Mouse (Mus musculus) hindbrain, embryonic 11.5 days (tissue): ENCODE measurements around the gene Pcnt. TPM values are rescaled to one million over a fixed set of nuclear protein-coding genes. Genes with fewer than 3 reads are reported as not detected.

Experiments
- ATAC-seq: fragments of 200-750 bp; cut with Nextera tagmentation; 2 replicates; pipeline ENCODE4 v1.8.0; 2017; ENCODE audit warnings: mild to moderate bottlenecking, moderate TSS enrichment, moderate library complexity; ENCODE audit not compliant: low FRiP score
- DNase-seq: peaks from one replicate; pipeline ENCODE4 v3.0.0-alpha.2; 2015; ENCODE audit warnings: low spot score
- H3K27ac ChIP-seq: fragments of 300-500 bp; sonication (generic); 2 replicates; pipeline ENCODE4 v1.5.1; 2014; ENCODE audit warnings: mild to moderate bottlenecking, low read depth, low read length
- H3K27me3 ChIP-seq: fragments of 300-500 bp; sonication (generic); 2 replicates; pipeline ENCODE4 v1.6.1; 2014; ENCODE audit warnings: mild to moderate bottlenecking, low read length, moderate library complexity, mixed read lengths; ENCODE audit not compliant: control insufficient read depth, insufficient read depth
- H3K36me3 ChIP-seq: fragments of 300-500 bp; sonication (generic); 2 replicates; pipeline ENCODE4 v1.6.1; 2014; ENCODE audit warnings: mild to moderate bottlenecking, low read length, moderate library complexity, mixed read lengths; ENCODE audit not compliant: control insufficient read depth, insufficient read depth
- H3K4me1 ChIP-seq: fragments of 300-500 bp; sonication (generic); replicated peaks from 2 replicates; pipeline ENCODE4 v1.6.1; 2014; ENCODE audit warnings: low read length, mixed read lengths; ENCODE audit not compliant: control insufficient read depth, insufficient read depth
- H3K4me2 ChIP-seq: fragments of 300-500 bp; sonication (generic); replicated peaks from 2 replicates; pipeline ENCODE4 v1.6.1; 2014; ENCODE audit warnings: mild to moderate bottlenecking, low read depth, low read length
- H3K4me3 ChIP-seq: fragments of 300-500 bp; sonication (generic); 2 replicates; pipeline ENCODE4 v1.5.1; 2014; ENCODE audit warnings: low read depth, low read length
- H3K9ac ChIP-seq: fragments of 300-500 bp; sonication (generic); 2 replicates; pipeline ENCODE4 v1.6.1; 2014; ENCODE audit warnings: low read depth, low read length
- H3K9me3 ChIP-seq: fragments of 300-500 bp; sonication (generic); 2 replicates; pipeline ENCODE4 v1.6.1; 2016; ENCODE audit warnings: low read length; ENCODE audit not compliant: control insufficient read depth
- WGBS: fragments of 180-500 bp; shearing (Covaris S2); extraction: QIAGEN DNeasy Blood & Tissue Kit; methylation state at CpG from one replicate; pipeline ENCODE4 v1.1.7; 2014; 5-methylcytosine and 5-hydroxymethylcytosine counted together
- polyA plus RNA-seq: library from polyadenylated mRNA; unstranded; fragments of >200 nt; fragmentation: Nextera tagmentation; extraction: Ambion mirVana; gene quantifications from 2 replicates; pipeline ENCODE4 v1.2.1, GENCODE M21; 2014

Gene Pcnt
- polyA plus RNA-seq, 1 experiment from 2014 or later = 16.5 TPM

DNA sequence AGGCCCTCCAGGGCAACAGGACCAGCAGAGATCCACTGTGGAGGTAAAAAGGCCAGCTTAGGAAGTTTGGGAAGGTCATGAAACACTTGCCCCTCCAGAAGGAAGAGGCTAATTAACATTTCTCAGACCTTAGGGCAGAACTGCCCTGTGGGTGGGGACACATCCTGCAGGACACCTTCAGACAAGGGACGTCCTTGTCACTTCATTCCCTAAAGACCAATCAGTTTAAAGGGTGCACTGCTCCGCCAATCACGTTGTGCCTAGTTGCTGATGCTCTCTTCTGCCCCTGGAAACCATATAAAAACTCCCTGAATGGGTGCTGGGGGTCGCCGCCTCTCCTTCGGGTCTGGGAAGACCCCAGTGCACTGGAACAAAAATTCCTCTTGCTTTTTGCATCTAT is 20.1 kb upstream of the Pcnt start:
- Histone ChIP-seq H3K4me2 (no peak overlapping the region), H3K9ac (no peak overlapping the region), H3K4me3 (no peak overlapping the region), H3K9me3 (no peaks in the 10 kb centered on the region), H3K4me1 (no peaks in the 10 kb centered on the region), H3K36me3 (no peaks in the 10 kb centered on the region), H3K27ac (no peak overlapping the region), H3K27me3 (no peaks in the 10 kb centered on the region)
- WGBS = 93% methylated on average over 6 of the region's 6 CpGs
- no peak for DNase-seq
- ATAC-seq = no peak

DNA sequence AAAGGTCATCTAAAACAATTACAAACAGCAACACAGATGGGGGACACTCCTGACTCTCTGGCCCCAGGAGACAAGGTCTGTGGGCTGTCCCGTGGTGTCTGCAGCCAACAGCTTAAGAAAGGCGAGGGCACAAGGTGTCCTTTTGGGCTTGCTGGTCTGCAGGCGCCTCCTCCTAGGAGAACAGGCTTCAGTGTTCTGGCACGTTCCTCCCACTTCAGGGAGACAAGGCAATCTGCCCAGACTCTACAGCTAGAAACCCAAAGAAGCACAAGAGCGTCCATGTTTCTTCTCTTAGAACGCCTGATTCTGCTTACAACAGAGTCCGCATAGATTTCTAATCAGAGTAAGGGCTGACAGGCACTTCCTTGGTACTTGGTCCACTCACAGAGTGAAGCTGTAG is 19.7 kb upstream of the Pcnt start:
- H3K9ac ChIP-seq = no peak overlapping the region
- H3K4me1 ChIP-seq = no peaks in the 10 kb centered on the region
- no peaks in the 10 kb centered on the region for H3K9me3 ChIP-seq
- no peak for ATAC-seq
- H3K4me3 ChIP-seq = no peak overlapping the region
- H3K27me3 ChIP-seq = no peaks in the 10 kb centered on the region
- no peak overlapping the region for H3K27ac ChIP-seq
- no peak for DNase-seq
- no peaks in the 10 kb centered on the region for H3K36me3 ChIP-seq
- H3K4me2 ChIP-seq = no peak overlapping the region
- WGBS = 92% methylated on average over 7 of the region's 7 CpGs

- H3K4me2 ChIP-seq = no peak overlapping the region
- H3K9me3 ChIP-seq = no peaks in the 10 kb centered on the region
- 95% methylated on average over 1 of the region's 1 CpGs for WGBS
- no peaks in the 10 kb centered on the region for H3K36me3 ChIP-seq
- H3K4me3 ChIP-seq = no peak overlapping the region
- no peak for ATAC-seq
- no peak overlapping the region for H3K9ac ChIP-seq
- H3K27ac ChIP-seq = no peak overlapping the region
- H3K4me1 ChIP-seq = no peaks in the 10 kb centered on the region
- no peak for DNase-seq
- no peaks in the 10 kb centered on the region for H3K27me3 ChIP-seq
Observed at GRCm38 (mm10) chr10:76461255-76461654, 18.7 kb upstream of the Pcnt start.

GRCm38 (mm10) chr10:76455289-76455688 is 12.7 kb upstream of the Pcnt start:
- H3K4me3 ChIP-seq = no peak overlapping the region
- H3K4me2 ChIP-seq = no peak overlapping the region
- no peaks in the 10 kb centered on the region for H3K36me3 ChIP-seq
- H3K4me1 ChIP-seq = no peaks in the 10 kb centered on the region
- no peak overlapping the region for H3K9ac ChIP-seq
- no peaks in the 10 kb centered on the region for H3K27me3 ChIP-seq
- ATAC-seq = no peak
- WGBS = 63% methylated on average over 5 of the region's 5 CpGs
- H3K27ac ChIP-seq = no peak overlapping the region
- no peaks in the 10 kb centered on the region for H3K9me3 ChIP-seq
- peak; percentile 62 for DNase-seq

GRCm38 (mm10) chr10:76448851-76449250 is 6.3 kb upstream of the Pcnt start, which contains the start of gene 2610028H24Rik:
TSS of gene 2610028H24Rik (plus strand) at chr10:76449081.
- H3K9ac ChIP-seq = no peak within 1 kb of the TSS
- H3K4me2 ChIP-seq = no peak within 1 kb of the TSS
- H3K4me1 ChIP-seq = no peaks in the 10 kb centered on the region
- H3K36me3 ChIP-seq = no peaks in the 10 kb centered on the region
- 65% methylated on average over 5 of the region's 5 CpGs for WGBS
- H3K9me3 ChIP-seq = no peaks in the 10 kb centered on the region
- no peak within 1 kb of the TSS for H3K27ac ChIP-seq
- H3K4me3 ChIP-seq = no peak within 1 kb of the TSS
- H3K27me3 ChIP-seq = no peaks in the 10 kb centered on the region
- DNase-seq (no peak), ATAC-seq (no peak)

DNA sequence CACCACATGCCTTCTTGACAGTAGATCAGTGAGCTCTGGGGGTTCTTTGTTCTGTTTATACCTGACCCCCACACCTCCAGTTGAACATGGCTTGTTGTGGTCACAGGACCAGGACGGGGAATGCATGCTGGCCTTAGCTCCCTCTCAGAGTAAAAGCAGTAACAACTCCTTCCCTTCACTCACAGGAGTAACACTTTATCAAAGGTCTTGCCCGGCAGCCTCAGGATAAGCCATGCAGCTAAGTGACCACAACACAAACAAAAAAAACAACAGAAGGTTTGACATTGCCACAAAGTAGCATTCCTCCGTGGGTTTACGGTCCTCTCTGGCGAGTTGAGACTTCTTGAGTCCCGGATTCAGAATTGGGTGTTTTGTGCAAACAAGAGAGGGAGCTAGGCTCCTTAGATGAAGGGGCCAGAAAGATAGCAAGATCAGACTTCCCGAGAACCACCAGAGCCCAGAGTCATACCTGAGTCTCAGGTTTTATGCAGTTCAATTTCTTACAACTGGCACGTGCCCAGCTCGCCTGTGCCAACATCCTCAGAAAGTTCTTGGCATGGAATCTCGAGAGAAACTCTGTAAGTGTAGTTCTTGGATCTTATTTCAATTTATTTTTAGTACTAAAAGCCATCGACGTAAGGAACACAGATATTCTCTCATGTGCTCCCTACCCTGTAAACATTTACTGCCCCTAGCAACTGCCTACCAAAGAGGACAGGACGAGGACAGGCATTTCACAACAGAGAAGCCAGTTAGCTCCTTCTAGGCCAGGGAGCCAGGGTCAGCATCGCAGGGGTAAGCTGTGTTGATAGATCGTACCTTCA is 5.0 kb upstream of the Pcnt start:
- no peak for ATAC-seq
- Histone ChIP-seq H3K36me3 (no peaks in the 10 kb centered on the region), H3K4me3 (no peak overlapping the region), H3K9me3 (no peaks in the 10 kb centered on the region), H3K4me1 (peaks cover 5% of the 10 kb centered on the region; the same call in 1 of the 2 replicates), H3K27me3 (no peaks in the 10 kb centered on the region), H3K27ac (no peak overlapping the region), H3K9ac (no peak overlapping the region), H3K4me2 (no peak overlapping the region)
- DNase-seq = no peak
- whole genome bisulfite sequencing = 83% methylated on average over 15 of the region's 15 CpGs

- WGBS = 82% methylated on average over 4 of the region's 4 CpGs
- no peaks in the 10 kb centered on the region for H3K36me3 ChIP-seq
- H3K4me1 ChIP-seq = peaks cover 5% of the 10 kb centered on the region; the same call in 1 of the 2 replicates
Observed at GRCm38 (mm10) chr10:76445996-76446681, 3.6 kb upstream of the Pcnt start.

GRCm38 (mm10) chr10:76440281-76440680 is 2.3 kb downstream of the Pcnt start, which contains the start of gene AC141477.1:
TSS of gene AC141477.1 (minus strand) at chr10:76440444.
- no peak within 1 kb of the TSS for H3K9ac ChIP-seq
- peaks cover 5% of the 10 kb centered on the region; the same call in 1 of the 2 replicates for H3K4me1 ChIP-seq
- 98% methylated on average over 17 of the region's 17 CpGs for WGBS
- H3K9me3 ChIP-seq = no peaks in the 10 kb centered on the region
- no peak within 1 kb of the TSS for H3K27ac ChIP-seq
- no peak within 1 kb of the TSS for H3K4me3 ChIP-seq
- H3K27me3 ChIP-seq = no peaks in the 10 kb centered on the region
- no peak within 1 kb of the TSS for H3K4me2 ChIP-seq
- ATAC-seq (no peak), DNase-seq (no peak)
- peaks cover 5% of the 10 kb centered on the region for H3K36me3 ChIP-seq

More at GRCm38 (mm10) chr10:76445996-76446681, 3.6 kb upstream of the Pcnt start:
- H3K4me2 ChIP-seq = no peak overlapping the region
- ATAC-seq (no peak), DNase-seq (no peak)
- no peak overlapping the region for H3K27ac ChIP-seq
- H3K9ac ChIP-seq = no peak overlapping the region
- H3K9me3 ChIP-seq = no peaks in the 10 kb centered on the region
- no peaks in the 10 kb centered on the region for H3K27me3 ChIP-seq
- no peak overlapping the region for H3K4me3 ChIP-seq
